ENCODE assay signal across 12 mouse cellular contexts in genomic region chr12:8798486-8799020, GRCm38 (mm10). TPM values are rescaled to one million over a fixed set of nuclear protein-coding genes. Genes with fewer than 3 reads are reported as not detected.
A peak's percentile ranks its signal among the peaks of the same experiment; 100 is the strongest.
DNase-seq lines count a peak whose midpoint lies in the region; ATAC-seq lines count a peak whose summit lies in the region.
"Had no signal": no experiment of that assay in that cellular context is flagged by ENCODE, and none has a peak within 500 bp of the region (broad histone marks: within the 10 kb centered on the region; RNA-seq: fewer than 3 reads in every experiment).

No protein-coding gene starts in this region.

- H3K9ac ChIP-seq in embryonic facial prominence, embryonic 12.5 days = no peak overlapping the region
- no peak overlapping the region for H3K9ac ChIP-seq in embryonic facial prominence, embryonic 15.5 days
- H3K9ac ChIP-seq in lung, embryonic 15.5 days = no peak overlapping the region

- ATAC-seq in embryonic facial prominence, embryonic 12.5 days (ENCODE audit: insufficient number of reproducible peaks, insufficient read depth, low FRiP score, low TSS enrichment) = no peak
- no peak for ATAC-seq in embryonic facial prominence, embryonic 15.5 days (ENCODE audit: insufficient number of reproducible peaks, low FRiP score, low TSS enrichment, low read depth)
- peak; percentile 37 for ATAC-seq in lung, embryonic 15.5 days (ENCODE audit: borderline replicate concordance, extremely low read depth, low FRiP score, low TSS enrichment)
- ATAC-seq in CD4-positive, CD25-positive, alpha-beta regulatory T cell, adult 4 months = no peak
- ATAC-seq in frontal cortex, adult (ENCODE audit: low TSS enrichment) = no peak

- H3K4me2 ChIP-seq in embryonic facial prominence, embryonic 12.5 days (replicated peaks) = no peak overlapping the region
- no peak overlapping the region for H3K4me2 ChIP-seq in embryonic facial prominence, embryonic 15.5 days (replicated peaks)
- no peak overlapping the region for H3K4me2 ChIP-seq in lung, embryonic 15.5 days

- DNase-seq in kidney, adult 9 months = peak; percentile 20
- DNase-seq in left cerebral cortex, adult 9 months (ENCODE audit: low spot score in 2 of 2) = no peak
- DNase-seq in thymus, postnatal 0 days (ENCODE audit: low spot score) = no peak
- DNase-seq: adrenal gland, postnatal 14 days; cerebellum, adult 9-10 months had no signal

- no peak overlapping the region for H3K4me3 ChIP-seq in embryonic facial prominence, embryonic 12.5 days
- H3K4me3 ChIP-seq in embryonic facial prominence, embryonic 15.5 days (replicated peaks) = no peak overlapping the region
- no peak overlapping the region for H3K4me3 ChIP-seq in lung, embryonic 15.5 days
- H3K4me3 ChIP-seq: heart, adult 2 months had no signal

- H3K27me3 ChIP-seq in embryonic facial prominence, embryonic 12.5 days = no peaks in the 10 kb centered on the region
- no peaks in the 10 kb centered on the region for H3K27me3 ChIP-seq in embryonic facial prominence, embryonic 15.5 days
- H3K27me3 ChIP-seq in lung, embryonic 15.5 days = no peaks in the 10 kb centered on the region

- peaks cover 25% of the 10 kb centered on the region for H3K4me1 ChIP-seq in embryonic facial prominence, embryonic 12.5 days
- peaks cover 23% of the 10 kb centered on the region for H3K4me1 ChIP-seq in embryonic facial prominence, embryonic 15.5 days
- H3K4me1 ChIP-seq in lung, embryonic 15.5 days = peaks cover 15% of the 10 kb centered on the region

- peaks cover 21% of the 10 kb centered on the region for H3K36me3 ChIP-seq in embryonic facial prominence, embryonic 12.5 days
- H3K36me3 ChIP-seq in embryonic facial prominence, embryonic 15.5 days = peaks cover 19% of the 10 kb centered on the region
- peaks cover 15% of the 10 kb centered on the region for H3K36me3 ChIP-seq in lung, embryonic 15.5 days
- H3K36me3 ChIP-seq: G1E had no signal

- peak overlapping the region; percentile 73 for H3K27ac ChIP-seq in embryonic facial prominence, embryonic 12.5 days
- peak overlapping the region; percentile 70 for H3K27ac ChIP-seq in embryonic facial prominence, embryonic 15.5 days (replicated peaks)
- H3K27ac ChIP-seq in lung, embryonic 15.5 days = peak overlapping the region; percentile 90

- H3K9me3 ChIP-seq in embryonic facial prominence, embryonic 12.5 days = 0 out of 2 replicates have a peak, but pooled peaks cover 3% of the 10 kb centered on the region
- no peaks in the 10 kb centered on the region for H3K9me3 ChIP-seq in embryonic facial prominence, embryonic 15.5 days (replicated peaks)
- no peaks in the 10 kb centered on the region for H3K9me3 ChIP-seq in lung, embryonic 15.5 days
- H3K9me3 ChIP-seq: G1E had no signal

- 44% methylated on average over 9 of the region's 9 CpGs for WGBS in embryonic facial prominence, embryonic 12.5 days
- WGBS in embryonic facial prominence, embryonic 15.5 days = 30% methylated on average over 9 of the region's 9 CpGs
- 28% methylated on average over 9 of the region's 9 CpGs for WGBS in lung, embryonic 15.5 days

RNA-seq across cellular contexts. Expression of gene Sdc1, which starts 27.4 kb away (rescaled TPM):
- 173 and 184 TPM in 2 replicates for polyA plus RNA-seq in embryonic facial prominence, embryonic 12.5 days (2016; fragmentation: Nextera tagmentation; extraction: Ambion mirVana)
- 176 and 181 TPM in 2 replicates for polyA plus RNA-seq in embryonic facial prominence, embryonic 15.5 days (2015; fragmentation: Nextera tagmentation; extraction: Ambion mirVana)
- polyA plus RNA-seq in lung, embryonic 15.5 days (2015; fragmentation: Nextera tagmentation; extraction: Ambion mirVana) = 139 and 142 TPM in 2 replicates
- polyA plus RNA-seq in CD4-positive, CD25-positive, alpha-beta regulatory T cell, adult 4 months (2017; shearing (Covaris generic)) = under 1 TPM; 0.42 to 0.46 TPM
- polyA plus RNA-seq in thymus, postnatal 0 days (2015; fragmentation: Nextera tagmentation; extraction: Ambion mirVana) = 16.2 TPM in 2 replicates

Comparison
In these comparisons a context has a peak if more than half of its experiments do, and no peak if none do; other contexts are left out.
1. RNA of gene Sdc1, which starts 27.4 kb away (polyA plus RNA-seq): 173 to 184 TPM in embryonic facial prominence, embryonic 12.5 days, 176 to 181 TPM in embryonic facial prominence, embryonic 15.5 days, 139 to 142 TPM in lung, embryonic 15.5 days and 16.2 TPM in thymus, postnatal 0 days; 0.42 to 0.46 TPM in CD4-positive, CD25-positive, alpha-beta regulatory T cell, adult 4 months; every median in the first group is over 10 times any median in the second.
2. Peak in every context shown above with its lines, with median percentiles within 50 percentile points of each other: H3K27ac ChIP-seq.